Mouse (Mus musculus) intestine, embryonic 14.5 days (tissue): ENCODE data around the gene Tulp4. TPM values are rescaled to one million over a fixed set of nuclear protein-coding genes. Genes with fewer than 3 reads are reported as not detected.
"Not testable (repeated sequence)": the region's sequence is repeated elsewhere in the genome, so short reads cannot be mapped to it uniquely, and the experiment has no call there.

Experiments used
- ATAC-seq: fragments of 200-750 bp; cut with Nextera tagmentation; replicated peaks from 2 replicates; pipeline ENCODE4 v1.8.0; 2017; ENCODE audit warnings: low read depth, moderate number of reproducible peaks, moderate TSS enrichment, moderate library complexity; ENCODE audit not compliant: low FRiP score, low TSS enrichment
- DNase-seq: peaks from one replicate; pipeline ENCODE4 v3.0.0-alpha.2; 2018; ENCODE audit warnings: low spot score
- H3K27ac ChIP-seq: fragments of 300-500 bp; sonication (generic); 2 replicates; pipeline ENCODE4 v1.5.1; 2014; ENCODE audit warnings: low read depth, mild to moderate bottlenecking, control low read depth
- H3K27me3 ChIP-seq: fragments of 300-500 bp; sonication (generic); replicated peaks from 2 replicates; pipeline ENCODE4 v1.6.1; 2014; ENCODE audit warnings: low read length, control low read depth; ENCODE audit not compliant: control insufficient read depth, insufficient read depth
- H3K36me3 ChIP-seq: fragments of 300-500 bp; sonication (generic); 2 replicates; pipeline ENCODE4 v1.6.1; 2014; ENCODE audit warnings: low read length, control low read depth; ENCODE audit not compliant: control insufficient read depth, insufficient read depth
- H3K4me1 ChIP-seq: fragments of 300-500 bp; sonication (generic); replicated peaks from 2 replicates; pipeline ENCODE4 v1.6.1; 2014; ENCODE audit warnings: low read length, control low read depth, mixed read lengths; ENCODE audit not compliant: control insufficient read depth, insufficient read depth
- H3K4me2 ChIP-seq: fragments of 300-500 bp; sonication (generic); 2 replicates; pipeline ENCODE4 v1.6.1; 2014; ENCODE audit warnings: low read length
- H3K4me3 ChIP-seq: fragments of 300-500 bp; sonication (generic); 2 replicates; pipeline ENCODE4 v1.5.1; 2014; ENCODE audit warnings: low read depth, low read length, control low read depth, mixed read lengths
- H3K9ac ChIP-seq: fragments of 300-500 bp; sonication (generic); 2 replicates; pipeline ENCODE4 v1.6.1; 2014; ENCODE audit warnings: mild to moderate bottlenecking, low read length
- H3K9me3 ChIP-seq: fragments of 300-500 bp; sonication (generic); 2 replicates; pipeline ENCODE4 v1.6.1; 2016; ENCODE audit warnings: low read length, control low read depth; ENCODE audit not compliant: control insufficient read depth
- WGBS: fragments of 180-500 bp; shearing (Covaris S2); extraction: QIAGEN DNeasy Blood & Tissue Kit; methylation state at CpG from one replicate; pipeline ENCODE4 v1.1.7; 2014; 5-methylcytosine and 5-hydroxymethylcytosine counted together
- polyA plus RNA-seq: library from polyadenylated mRNA; unstranded; fragments of >200 nt; fragmentation: Nextera tagmentation; extraction: Ambion mirVana; gene quantifications from 2 replicates; pipeline ENCODE4 v1.2.1, GENCODE M21; 2014

Tulp4 gene
- polyA plus RNA-seq, 1 experiment from 2014 or later = 83.6 TPM

DNA sequence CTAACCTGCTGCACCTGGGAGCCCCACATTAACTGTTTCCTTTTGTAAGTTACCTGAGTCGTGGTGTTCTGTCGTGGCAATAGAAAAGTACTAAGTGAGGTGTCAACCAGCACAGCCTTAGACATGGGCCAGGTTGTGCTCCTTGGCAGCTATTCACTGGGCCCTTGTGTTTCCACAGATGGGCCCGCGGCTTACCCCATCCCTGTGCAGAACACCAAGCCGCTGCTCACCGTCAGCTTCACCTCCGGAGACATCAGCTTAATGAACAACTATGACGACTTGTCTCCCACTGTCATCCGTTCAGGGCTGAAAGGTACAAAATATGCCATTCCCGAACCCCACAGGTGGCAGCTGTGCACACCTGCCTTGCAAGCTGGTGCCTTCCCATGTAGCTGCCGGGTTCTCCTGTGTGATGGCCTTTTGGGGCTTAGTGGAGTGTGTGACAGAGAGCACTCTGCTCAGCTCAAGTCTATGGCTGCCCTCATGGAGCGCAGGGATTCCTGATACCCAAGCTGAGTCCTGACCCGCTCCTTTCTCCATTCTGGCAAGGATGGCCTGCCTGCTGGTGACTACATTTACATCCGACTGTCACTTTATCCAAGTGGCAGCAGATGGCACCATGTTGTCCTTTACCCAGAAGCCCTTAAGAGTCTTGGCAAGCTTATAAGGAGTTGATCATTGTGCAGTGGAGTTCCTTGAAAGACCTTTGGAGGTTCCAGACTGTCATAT lies 95.4 kb downstream of the Tulp4 start:
- WGBS = 93% methylated on average over 14 of the region's 14 CpGs
- DNase-seq = no peak
- Histone ChIP-seq H3K27me3 (no peaks in the 10 kb centered on the region), H3K4me2 (no peak overlapping the region), H3K4me3 (no peak overlapping the region), H3K27ac (no peak overlapping the region), H3K4me1 (no peaks in the 10 kb centered on the region), H3K9me3 (no peaks in the 10 kb centered on the region), H3K9ac (no peak overlapping the region), H3K36me3 (peaks cover 37% of the 10 kb centered on the region)
- no peak for ATAC-seq

DNA sequence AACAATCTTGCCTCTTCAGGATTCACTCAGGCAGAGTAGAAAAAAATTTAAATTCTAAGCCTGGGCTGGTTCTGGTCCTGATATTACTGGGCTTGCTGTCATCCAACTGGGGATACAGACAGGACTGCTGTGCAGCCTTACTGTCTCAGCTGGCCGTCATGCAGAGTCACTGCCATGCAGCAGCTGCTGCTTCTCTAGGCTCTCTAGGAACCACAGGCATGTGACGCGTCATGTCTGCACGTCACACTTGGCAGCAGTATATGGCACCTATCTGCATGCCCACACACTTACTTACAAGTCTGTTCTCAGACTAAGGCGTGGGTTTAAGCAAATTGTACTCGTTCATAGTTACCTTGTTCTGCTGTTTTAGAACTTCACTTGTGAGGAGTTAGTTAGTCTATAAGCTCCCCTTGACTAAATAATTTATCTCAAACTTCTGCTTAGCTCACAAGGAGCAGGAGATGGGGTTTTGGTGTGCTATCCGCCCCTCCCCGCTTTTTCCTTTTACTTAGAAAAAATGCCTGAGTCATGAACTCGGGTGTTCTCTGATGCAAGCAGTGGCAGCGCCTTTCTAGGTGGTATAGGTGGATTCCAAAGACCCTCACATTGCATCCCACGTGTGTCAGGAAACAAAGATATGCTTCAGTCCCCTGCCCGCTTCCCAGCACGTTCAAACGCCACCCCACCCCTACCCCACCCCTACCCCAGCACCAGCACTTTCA lies 96.3 kb downstream of the Tulp4 start:
- no peak overlapping the region for H3K4me2 ChIP-seq
- H3K27me3 ChIP-seq = no peaks in the 10 kb centered on the region
- peaks cover 44% of the 10 kb centered on the region for H3K36me3 ChIP-seq
- no peaks in the 10 kb centered on the region for H3K4me1 ChIP-seq
- H3K9me3 ChIP-seq = no peaks in the 10 kb centered on the region
- H3K4me3 ChIP-seq = no peak overlapping the region
- H3K27ac ChIP-seq = no peak overlapping the region
- DNase-seq (no peak), ATAC-seq (no peak)
- H3K9ac ChIP-seq = no peak overlapping the region
- WGBS = 81% methylated on average over 14 of the region's 14 CpGs

DNA sequence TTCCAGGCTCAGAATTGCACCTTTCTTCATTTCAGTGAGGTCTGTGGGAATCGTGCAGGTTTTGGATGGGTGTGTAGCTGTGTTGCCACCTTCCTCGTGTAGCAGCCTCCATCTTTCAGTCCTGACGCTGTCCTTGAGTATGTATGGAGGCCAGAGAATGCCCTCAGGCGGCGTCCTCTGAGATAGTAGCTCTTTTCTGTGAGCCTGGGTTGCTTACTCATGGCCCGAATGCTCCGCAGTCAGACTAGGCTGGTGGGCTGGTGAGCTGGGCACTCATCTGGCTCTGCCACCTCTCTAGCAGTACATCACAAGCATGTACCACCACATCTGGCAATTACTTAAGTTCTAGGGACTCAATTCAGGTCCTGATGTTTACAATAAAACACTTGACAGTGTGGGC lies 96.9 kb downstream of the Tulp4 start:
- ATAC-seq = no peak
- no peaks in the 10 kb centered on the region for H3K27me3 ChIP-seq
- H3K4me3 ChIP-seq = no peak overlapping the region
- no peaks in the 10 kb centered on the region for H3K4me1 ChIP-seq
- no peak overlapping the region for H3K27ac ChIP-seq
- H3K36me3 ChIP-seq = peaks cover 48% of the 10 kb centered on the region
- 88% methylated on average over 7 of the region's 7 CpGs for WGBS
- no peak overlapping the region for H3K9ac ChIP-seq
- DNase-seq = no peak
- H3K9me3 ChIP-seq = no peaks in the 10 kb centered on the region
- H3K4me2 ChIP-seq = no peak overlapping the region

DNA sequence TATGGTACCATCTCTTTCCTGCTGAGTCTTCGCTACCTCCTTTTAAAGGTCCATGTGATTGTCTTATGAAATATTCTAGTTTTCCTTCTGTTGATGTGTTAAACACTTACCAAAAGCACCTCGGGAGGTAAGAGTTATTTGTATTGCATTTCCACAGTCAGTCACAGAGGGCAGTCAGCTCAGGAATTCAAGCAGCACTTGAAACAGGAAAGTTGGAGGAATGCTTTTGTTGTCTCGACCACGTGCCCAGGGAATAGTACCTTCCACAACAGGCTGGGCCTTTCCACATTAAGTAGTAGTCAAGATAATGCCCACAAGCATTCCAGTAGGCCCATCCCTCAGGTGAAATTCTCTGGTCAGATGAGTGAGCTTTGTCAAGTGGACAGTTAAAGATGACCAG lies 97.6 kb downstream of the Tulp4 start:
- Histone ChIP-seq H3K27ac (no peak overlapping the region), H3K4me2 (no peak overlapping the region), H3K9ac (no peak overlapping the region), H3K4me1 (no peaks in the 10 kb centered on the region), H3K27me3 (no peaks in the 10 kb centered on the region), H3K9me3 (no peaks in the 10 kb centered on the region), H3K4me3 (no peak overlapping the region), H3K36me3 (peaks cover 47% of the 10 kb centered on the region)
- no peak for ATAC-seq
- WGBS = 54% methylated on average over 4 of the region's 4 CpGs
- DNase-seq = no peak

DNA sequence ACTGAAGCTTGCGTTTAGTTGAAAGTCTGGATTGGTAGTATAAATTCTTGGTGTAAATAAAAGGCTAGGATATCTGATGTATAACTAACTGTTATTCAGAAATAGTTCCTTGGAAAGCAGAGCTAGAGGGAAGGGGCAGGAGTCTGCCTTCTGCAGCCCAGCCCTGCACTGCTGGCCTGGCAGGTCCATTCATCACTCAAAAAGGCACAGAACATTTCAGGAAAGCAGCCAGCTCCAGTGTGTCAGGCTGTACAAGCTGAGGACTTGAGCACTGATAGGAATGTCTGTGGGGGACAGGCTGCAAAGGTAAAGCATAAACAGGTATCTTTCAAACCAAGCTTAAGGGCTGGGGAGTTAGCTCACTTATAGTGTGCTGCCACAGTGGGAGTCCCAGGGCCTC lies 105.5 kb downstream of the Tulp4 start:
- Histone ChIP-seq H3K27ac (no peak overlapping the region), H3K9ac (no peak overlapping the region), H3K27me3 (no peaks in the 10 kb centered on the region), H3K9me3 (no peaks in the 10 kb centered on the region), H3K4me3 (no peak overlapping the region), H3K4me2 (no peak overlapping the region), H3K36me3 (peaks cover 45% of the 10 kb centered on the region), H3K4me1 (no peaks in the 10 kb centered on the region)
- ATAC-seq = no peak
- no peak for DNase-seq
- WGBS = 82% methylated on average over 1 of the region's 1 CpGs

DNA sequence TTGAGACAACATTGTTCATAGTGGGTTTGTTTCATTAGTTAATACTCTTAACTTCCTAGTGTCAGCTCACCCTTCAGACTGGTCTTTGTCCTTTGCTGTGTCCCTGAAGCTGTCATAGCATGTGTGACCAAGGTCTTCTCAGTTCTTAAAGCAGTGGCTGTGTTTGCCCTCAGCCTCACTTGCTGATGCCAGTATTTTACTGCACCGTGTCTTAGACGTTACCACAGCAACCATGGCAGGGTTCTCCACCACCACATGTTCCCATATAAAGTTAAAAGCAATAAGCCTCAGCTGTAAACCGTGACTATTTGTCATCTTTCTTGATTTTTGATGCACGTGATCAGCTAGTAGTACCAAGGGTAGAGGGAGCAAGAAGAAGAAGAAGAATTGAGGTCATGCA lies 109.4 kb downstream of the Tulp4 start:
- Histone ChIP-seq H3K36me3 (peaks cover 35% of the 10 kb centered on the region), H3K4me3 (no peak overlapping the region), H3K9ac (no peak overlapping the region), H3K4me1 (no peaks in the 10 kb centered on the region), H3K4me2 (no peak overlapping the region), H3K27me3 (no peaks in the 10 kb centered on the region), H3K9me3 (no peaks in the 10 kb centered on the region), H3K27ac (no peak overlapping the region)
- ATAC-seq (no peak), DNase-seq (no peak)
- WGBS = 87% methylated on average over 4 of the region's 4 CpGs

DNA sequence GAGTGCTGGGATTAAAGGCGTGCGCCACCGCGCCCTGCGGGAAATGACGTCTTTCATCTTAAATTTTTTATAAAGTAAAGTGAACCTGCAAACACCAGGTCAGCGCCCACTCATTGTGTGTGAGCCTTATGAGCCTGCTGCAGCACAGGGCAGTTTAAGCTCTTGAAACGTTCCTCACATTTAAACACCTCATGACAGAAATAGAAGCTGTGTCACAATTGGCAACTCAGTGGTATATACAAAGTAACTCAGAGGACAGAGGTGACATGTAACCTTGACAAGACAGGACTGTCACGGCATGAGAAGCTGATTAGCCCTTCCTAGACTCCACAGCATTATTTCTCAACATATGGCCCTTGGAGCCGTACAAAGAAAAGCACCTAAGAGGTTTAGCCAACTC lies 110.3 kb downstream of the Tulp4 start:
- H3K36me3 ChIP-seq = peaks cover 35% of the 10 kb centered on the region
- no peak overlapping the region for H3K9ac ChIP-seq
- H3K27ac ChIP-seq = no peak overlapping the region
- H3K4me3 ChIP-seq = no peak overlapping the region
- no peak overlapping the region for H3K4me2 ChIP-seq
- WGBS = 94% methylated on average over 10 of the region's 10 CpGs
- H3K27me3 ChIP-seq = no peaks in the 10 kb centered on the region
- H3K9me3 ChIP-seq = no peaks in the 10 kb centered on the region
- no peak for ATAC-seq
- H3K4me1 ChIP-seq = no peaks in the 10 kb centered on the region
- no peak for DNase-seq

DNA sequence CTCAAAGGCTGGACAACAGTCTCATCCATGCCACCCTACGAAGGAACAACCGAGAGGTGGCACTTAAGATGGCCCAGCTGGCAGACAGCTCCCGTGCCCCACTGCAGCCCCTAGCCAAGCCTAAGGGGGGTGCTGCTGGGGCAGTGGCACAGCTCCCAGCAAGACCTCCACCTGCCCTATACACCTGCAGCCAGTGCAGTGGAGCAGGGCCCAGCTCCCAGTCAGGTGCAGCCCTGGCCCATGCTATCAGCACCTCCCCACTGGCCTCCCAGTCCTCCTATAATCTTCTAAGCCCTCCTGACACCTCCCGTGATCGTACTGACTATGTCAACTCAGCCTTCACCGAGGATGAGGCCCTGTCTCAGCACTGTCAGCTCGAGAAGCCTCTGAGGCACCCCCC lies 126.4 kb downstream of the Tulp4 start:
- not testable (repeated sequence) for H3K4me2 ChIP-seq, H3K4me1 ChIP-seq, H3K27ac ChIP-seq, H3K27me3 ChIP-seq, ATAC-seq, H3K4me3 ChIP-seq, H3K9ac ChIP-seq, H3K36me3 ChIP-seq, DNase-seq, H3K9me3 ChIP-seq
- no CpG with 5 or more reads among the region's 7 CpGs for WGBS

DNA sequence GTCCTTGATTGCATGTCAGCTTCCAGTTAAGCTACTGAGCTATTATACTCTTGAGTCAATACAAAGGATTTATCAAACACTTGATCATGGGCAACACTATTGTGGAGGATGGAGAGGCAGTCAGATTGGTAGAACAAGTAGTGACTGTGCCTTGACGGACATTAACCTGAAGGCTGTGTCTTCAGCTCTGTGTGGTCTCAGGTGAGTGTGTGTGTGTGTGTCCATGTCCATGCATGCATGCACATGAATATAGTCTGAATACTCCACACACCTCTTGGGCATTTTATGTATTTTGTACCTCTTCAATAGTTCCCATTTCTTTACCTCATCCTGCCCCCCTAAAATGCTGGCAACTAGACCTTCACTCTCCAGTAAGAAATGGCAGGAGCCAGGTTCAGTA lies 145.1 kb downstream of the Tulp4 start:
- 100% methylated on average over 1 of the region's 1 CpGs for WGBS
- not testable (repeated sequence) for ATAC-seq, H3K4me2 ChIP-seq, H3K27ac ChIP-seq, H3K4me3 ChIP-seq, DNase-seq, H3K9ac ChIP-seq, H3K27me3 ChIP-seq, H3K4me1 ChIP-seq, H3K9me3 ChIP-seq, H3K36me3 ChIP-seq
